Mouse (Mus musculus): ENCODE results near the gene Mylk.
"Not testable (repeated sequence)": the region's sequence is repeated elsewhere in the genome, so short reads cannot be mapped to it uniquely, and the experiment has no call there.

Gene Mylk

GRCm38 (mm10) chr16:34770127-34770526, 25.1 kb downstream of the Mylk start:
- no peak for DNase-seq (ENCODE audit: low read depth, low spot score)

- peak; percentile 27 for DNase-seq (ENCODE audit: low read depth, low spot score)
These were observed 27.5 kb downstream of the Mylk start for GRCm38 (mm10) chr16:34772445-34773032.

GRCm38 (mm10) chr16:34782442-34782841, 37.4 kb downstream of the Mylk start:
- DNase-seq (ENCODE audit: low read depth, low spot score), result no peak

GRCm38 (mm10) chr16:34783536-34783935, 38.5 kb downstream of the Mylk start:
- DNase-seq (ENCODE audit: low read depth, low spot score), result no peak

GRCm38 (mm10) chr16:34784675-34785074, 39.7 kb downstream of the Mylk start:
- no peak for DNase-seq (ENCODE audit: low read depth, low spot score)

GRCm38 (mm10) chr16:34792555-34792954, 47.5 kb downstream of the Mylk start:
- no peak for DNase-seq (ENCODE audit: low read depth, low spot score)

GRCm38 (mm10) chr16:34793000-34793399, 48.0 kb downstream of the Mylk start:
- no peak for DNase-seq (ENCODE audit: low read depth, low spot score)

- DNase-seq (ENCODE audit: low read depth, low spot score), result no peak
These were observed 56.2 kb downstream of the Mylk start for GRCm38 (mm10) chr16:34801222-34801621.

- no peak for DNase-seq (ENCODE audit: low read depth, low spot score)
These were observed 59.4 kb downstream of the Mylk start for GRCm38 (mm10) chr16:34804286-34805010.

GRCm38 (mm10) chr16:34806883-34807767, 62.1 kb downstream of the Mylk start:
- DNase-seq (ENCODE audit: low read depth, low spot score), result no peak

GRCm38 (mm10) chr16:34807768-34808275, 62.8 kb downstream of the Mylk start:
- DNase-seq (ENCODE audit: low read depth, low spot score), result no peak

GRCm38 (mm10) chr16:34812165-34812564, 67.2 kb downstream of the Mylk start:
- no peak for DNase-seq (ENCODE audit: low read depth, low spot score)

GRCm38 (mm10) chr16:34813161-34813560, 68.2 kb downstream of the Mylk start:
- not testable (repeated sequence) for DNase-seq (ENCODE audit: low read depth, low spot score)

GRCm38 (mm10) chr16:34813570-34813969, 68.6 kb downstream of the Mylk start:
- no peak for DNase-seq (ENCODE audit: low read depth, low spot score)

GRCm38 (mm10) chr16:34814612-34815011, 69.6 kb downstream of the Mylk start:
- no peak for DNase-seq (ENCODE audit: low read depth, low spot score)

GRCm38 (mm10) chr16:34816548-34816947, 71.5 kb downstream of the Mylk start:
- DNase-seq (ENCODE audit: low read depth, low spot score), result no peak

- no peak for DNase-seq (ENCODE audit: low read depth, low spot score)
These were observed 80.2 kb downstream of the Mylk start for GRCm38 (mm10) chr16:34825111-34825744.

GRCm38 (mm10) chr16:34834477-34834876, 89.5 kb downstream of the Mylk start:
- no peak for DNase-seq (ENCODE audit: low read depth, low spot score)

- no peak for DNase-seq (ENCODE audit: low read depth, low spot score)
These were observed 94.1 kb downstream of the Mylk start for GRCm38 (mm10) chr16:34839004-34839703.

GRCm38 (mm10) chr16:34839704-34840331, 94.8 kb downstream of the Mylk start:
- no peak for DNase-seq (ENCODE audit: low read depth, low spot score)

- no peak for DNase-seq (ENCODE audit: low read depth, low spot score)
These were observed 99.8 kb downstream of the Mylk start for GRCm38 (mm10) chr16:34844783-34845182.
